Mouse (Mus musculus) MEL-GATA-1-ER (cell line): ENCODE measurements around the gene BC100530.
"Not testable (repeated sequence)": the region's sequence is repeated elsewhere in the genome, so short reads cannot be mapped to it uniquely, and the experiment has no call there.

Source experiments
- DNase-seq: peaks from one replicate; pipeline ENCODE4 v3.0.0-alpha.2; 2012; ENCODE audit warnings: low read depth; ENCODE audit errors: extremely low read depth

The BC100530 gene

GRCm38 (mm10) chr16:36367648-36368047, at the start of gene BC100530:
Gene BC100530 (minus strand): TSS chr16:36367748.
- not testable (repeated sequence) for DNase-seq

- DNase-seq: no peak
Observed at GRCm38 (mm10) chr16:36408357-36408756, 40.8 kb upstream of the BC100530 start, which contains the start of gene Stfa2. Gene Stfa2 (minus strand): TSS chr16:36408457.

GRCm38 (mm10) chr16:36389060-36389459, 21.5 kb upstream of the BC100530 start:
- DNase-seq: no peak

GRCm38 (mm10) chr16:36337171-36337570, 30.4 kb downstream of the BC100530 start:
- DNase-seq: no peak

GRCm38 (mm10) chr16:36334232-36334631, 33.3 kb downstream of the BC100530 start, which contains the start of gene BC117090:
Gene BC117090 (minus strand): TSS chr16:36334332.
- DNase-seq: no peak

- no peak for DNase-seq
Observed at GRCm38 (mm10) chr16:36319286-36319685, 48.3 kb downstream of the BC100530 start.

- not testable (repeated sequence) for DNase-seq
Observed at GRCm38 (mm10) chr16:36316111-36316510, 51.4 kb downstream of the BC100530 start.
